Mouse (Mus musculus) adrenal gland, postnatal 10 days (tissue): Measurements from ENCODE around the gene Slc25a27. TPM values are rescaled to one million over a fixed set of nuclear protein-coding genes. Genes with fewer than 3 reads are reported as not detected.

Experiments used
- DNase-seq: peaks from one replicate; pipeline ENCODE4 v3.0.0; 2021; ENCODE audit warnings: mixed read lengths
- total RNA-seq, 2 experiments: library from RNA; stranded (reverse); gene quantifications; 2 replicates each; pipeline ENCODE4 v1.2.3; 2021

The Slc25a27 gene
- total RNA-seq, 2 experiments from 2014 or later: 3.1 to 6.7 TPM

GRCm38 (mm10) chr17:43649641-43650436 is 17.2 kb downstream of the Slc25a27 start:
- DNase-seq: no peak

GRCm38 (mm10) chr17:43646925-43647324 is 20.1 kb downstream of the Slc25a27 start:
- no peak for DNase-seq

- no peak for DNase-seq
These were observed 21.9 kb downstream of the Slc25a27 start for GRCm38 (mm10) chr17:43645136-43645535.

GRCm38 (mm10) chr17:43644375-43644774 is 22.6 kb downstream of the Slc25a27 start:
- no peak for DNase-seq

GRCm38 (mm10) chr17:43643191-43643590 is 23.8 kb downstream of the Slc25a27 start:
- no peak for DNase-seq

GRCm38 (mm10) chr17:43640825-43641224 is 26.2 kb downstream of the Slc25a27 start:
- DNase-seq: no peak

GRCm38 (mm10) chr17:43637146-43637545 is 29.9 kb downstream of the Slc25a27 start:
- DNase-seq: no peak

GRCm38 (mm10) chr17:43630427-43630760 is 36.6 kb downstream of the Slc25a27 start:
- no peak for DNase-seq

- DNase-seq: peak; percentile 16
These were observed 37.3 kb downstream of the Slc25a27 start, which contains the start of gene Tdrd6 for GRCm38 (mm10) chr17:43629496-43630426. TSS of gene Tdrd6 (minus strand) at chr17:43630299.

- no peak for DNase-seq
These were observed 38.0 kb downstream of the Slc25a27 start for GRCm38 (mm10) chr17:43629026-43629495.

GRCm38 (mm10) chr17:43628246-43628645 is 38.8 kb downstream of the Slc25a27 start:
- no peak for DNase-seq

GRCm38 (mm10) chr17:43622076-43622475 is 44.9 kb downstream of the Slc25a27 start:
- DNase-seq: no peak

GRCm38 (mm10) chr17:43619156-43619555 is 47.9 kb downstream of the Slc25a27 start:
- DNase-seq: no peak

- DNase-seq: no peak
These were observed 54.8 kb downstream of the Slc25a27 start for GRCm38 (mm10) chr17:43612221-43612620.

- DNase-seq: peak; percentile 47
These were observed 55.4 kb downstream of the Slc25a27 start for GRCm38 (mm10) chr17:43611586-43611985.

- peak; percentile 86 for DNase-seq
These were observed 60.3 kb downstream of the Slc25a27 start for GRCm38 (mm10) chr17:43606704-43607103.

GRCm38 (mm10) chr17:43598706-43599105 is 68.3 kb downstream of the Slc25a27 start:
- no peak for DNase-seq

GRCm38 (mm10) chr17:43597742-43598141 is 69.3 kb downstream of the Slc25a27 start:
- no peak for DNase-seq

- no peak for DNase-seq
These were observed 74.4 kb downstream of the Slc25a27 start for GRCm38 (mm10) chr17:43592296-43593291.
